Mouse (Mus musculus): ENCODE measurements around the gene A2ml1. TPM values are rescaled to one million over a fixed set of nuclear protein-coding genes. Genes with fewer than 3 reads are reported as not detected.
"Not testable (repeated sequence)": the region's sequence is repeated elsewhere in the genome, so short reads cannot be mapped to it uniquely, and the experiment has no call there.

Gene A2ml1
- 6.8 and 10.3 TPM in 2 replicates for polyA plus RNA-seq (2015; fragmentation: Nextera tagmentation; extraction: Ambion mirVana)

- WGBS, result 60% methylated on average over 11 of the region's 11 CpGs
- no peak within 1 kb of the TSS for H3K27ac ChIP-seq (replicated peaks)
- no peaks in the 10 kb centered on the region for H3K27me3 ChIP-seq
- no peaks in the 10 kb centered on the region for H3K36me3 ChIP-seq
- H3K4me3 ChIP-seq (replicated peaks), result no peak within 1 kb of the TSS
- H3K9me3 ChIP-seq (replicated peaks), result no peaks in the 10 kb centered on the region
- ATAC-seq (ENCODE audit: insufficient number of reproducible peaks, low FRiP score, low TSS enrichment, low read depth), result no peak
- H3K9ac ChIP-seq, result no peak within 1 kb of the TSS
- H3K4me1 ChIP-seq, result no peaks in the 10 kb centered on the region
- no peak within 1 kb of the TSS for H3K4me2 ChIP-seq (replicated peaks)
Observed at GRCm38 (mm10) chr6:128581508-128581907, at the start of gene A2ml1. Gene A2ml1 (minus strand): TSS chr6:128581608.

GRCm38 (mm10) chr6:128629771-128630739 lies 48.6 kb upstream of the A2ml1 start:
- H3K4me1 ChIP-seq; H3K27ac ChIP-seq (replicated peaks); H3K4me3 ChIP-seq (replicated peaks); ATAC-seq (ENCODE audit: insufficient number of reproducible peaks, low FRiP score, low TSS enrichment, low read depth); H3K4me2 ChIP-seq (replicated peaks); H3K9me3 ChIP-seq (replicated peaks); H3K36me3 ChIP-seq; H3K27me3 ChIP-seq; H3K9ac ChIP-seq: not testable (repeated sequence)
- 54% methylated on average over 13 of the region's 13 CpGs for WGBS

GRCm38 (mm10) chr6:128625246-128625645 lies 43.8 kb upstream of the A2ml1 start:
- ATAC-seq (ENCODE audit: insufficient number of reproducible peaks, low FRiP score, low TSS enrichment, low read depth); H3K4me2 ChIP-seq (replicated peaks); H3K9me3 ChIP-seq (replicated peaks); H3K27me3 ChIP-seq; H3K27ac ChIP-seq (replicated peaks); H3K4me3 ChIP-seq (replicated peaks); H3K9ac ChIP-seq; H3K4me1 ChIP-seq; H3K36me3 ChIP-seq: not testable (repeated sequence)
- WGBS, result 88% methylated on average over 6 of the region's 6 CpGs

- Histone ChIP-seq H3K9me3 (replicated peaks) (no peaks in the 10 kb centered on the region), H3K9ac (no peak overlapping the region), H3K4me1 (no peaks in the 10 kb centered on the region), H3K27me3 (no peaks in the 10 kb centered on the region), H3K4me3 (replicated peaks) (no peak overlapping the region), H3K4me2 (replicated peaks) (no peak overlapping the region), H3K36me3 (no peaks in the 10 kb centered on the region), H3K27ac (replicated peaks) (no peak overlapping the region)
- 84% methylated on average over 4 of the region's 4 CpGs for whole genome bisulfite sequencing
- no peak for ATAC-seq (ENCODE audit: insufficient number of reproducible peaks, low FRiP score, low TSS enrichment, low read depth)
Observed at GRCm38 (mm10) chr6:128624425-128624824, 43.0 kb upstream of the A2ml1 start.

GRCm38 (mm10) chr6:128623433-128623832 lies 42.0 kb upstream of the A2ml1 start, which contains the start of gene Klrb1a:
Gene Klrb1a (minus strand): TSS chr6:128623533.
- not testable (repeated sequence) for H3K4me3 ChIP-seq (replicated peaks); H3K36me3 ChIP-seq; H3K4me1 ChIP-seq; H3K27me3 ChIP-seq; ATAC-seq (ENCODE audit: insufficient number of reproducible peaks, low FRiP score, low TSS enrichment, low read depth); H3K27ac ChIP-seq (replicated peaks); H3K4me2 ChIP-seq (replicated peaks); H3K9ac ChIP-seq; H3K9me3 ChIP-seq (replicated peaks)
- WGBS, result 86% methylated on average over 5 of the region's 5 CpGs

- 76% methylated on average over 2 of the region's 2 CpGs for WGBS
- Histone ChIP-seq H3K27me3 (no peaks in the 10 kb centered on the region), H3K27ac (replicated peaks) (no peak overlapping the region), H3K4me1 (no peaks in the 10 kb centered on the region), H3K9ac (no peak overlapping the region), H3K4me2 (replicated peaks) (no peak overlapping the region), H3K4me3 (replicated peaks) (no peak overlapping the region), H3K9me3 (replicated peaks) (no peaks in the 10 kb centered on the region), H3K36me3 (no peaks in the 10 kb centered on the region)
- no peak for ATAC-seq (ENCODE audit: insufficient number of reproducible peaks, low FRiP score, low TSS enrichment, low read depth)
Observed at GRCm38 (mm10) chr6:128622733-128623132, 41.3 kb upstream of the A2ml1 start.

- Histone ChIP-seq H3K9me3 (replicated peaks) (no peaks in the 10 kb centered on the region), H3K4me1 (no peaks in the 10 kb centered on the region), H3K36me3 (no peaks in the 10 kb centered on the region), H3K9ac (no peak overlapping the region), H3K27me3 (no peaks in the 10 kb centered on the region), H3K4me2 (replicated peaks) (no peak overlapping the region), H3K27ac (replicated peaks) (no peak overlapping the region), H3K4me3 (replicated peaks) (no peak overlapping the region)
- no peak for ATAC-seq (ENCODE audit: insufficient number of reproducible peaks, low FRiP score, low TSS enrichment, low read depth)
- WGBS, result 68% methylated on average over 9 of the region's 9 CpGs
Observed at GRCm38 (mm10) chr6:128606350-128606749, 24.9 kb upstream of the A2ml1 start.

GRCm38 (mm10) chr6:128604512-128604911 lies 23.1 kb upstream of the A2ml1 start:
- no peak overlapping the region for H3K4me3 ChIP-seq (replicated peaks)
- no peaks in the 10 kb centered on the region for H3K4me1 ChIP-seq
- no peak overlapping the region for H3K4me2 ChIP-seq (replicated peaks)
- H3K27ac ChIP-seq (replicated peaks), result no peak overlapping the region
- H3K9ac ChIP-seq, result no peak overlapping the region
- no peaks in the 10 kb centered on the region for H3K27me3 ChIP-seq
- no peak for ATAC-seq (ENCODE audit: insufficient number of reproducible peaks, low FRiP score, low TSS enrichment, low read depth)
- no peaks in the 10 kb centered on the region for H3K36me3 ChIP-seq
- H3K9me3 ChIP-seq (replicated peaks), result no peaks in the 10 kb centered on the region
- WGBS, result 36% methylated on average over 5 of the region's 5 CpGs

- H3K9me3 ChIP-seq (replicated peaks), result no peaks in the 10 kb centered on the region
- 58% methylated on average over 10 of the region's 10 CpGs for WGBS
- H3K27me3 ChIP-seq, result no peaks in the 10 kb centered on the region
- no peak overlapping the region for H3K4me3 ChIP-seq (replicated peaks)
- no peaks in the 10 kb centered on the region for H3K4me1 ChIP-seq
- no peak for ATAC-seq (ENCODE audit: insufficient number of reproducible peaks, low FRiP score, low TSS enrichment, low read depth)
- H3K9ac ChIP-seq, result no peak overlapping the region
- H3K27ac ChIP-seq (replicated peaks), result no peak overlapping the region
- no peak overlapping the region for H3K4me2 ChIP-seq (replicated peaks)
- H3K36me3 ChIP-seq, result no peaks in the 10 kb centered on the region
Observed at GRCm38 (mm10) chr6:128602463-128603201, 21.2 kb upstream of the A2ml1 start.

- H3K9me3 ChIP-seq (replicated peaks), result no peaks in the 10 kb centered on the region
- no peak for ATAC-seq (ENCODE audit: insufficient number of reproducible peaks, low FRiP score, low TSS enrichment, low read depth)
- H3K4me3 ChIP-seq (replicated peaks), result no peak overlapping the region
- H3K27ac ChIP-seq (replicated peaks), result no peak overlapping the region
- no peaks in the 10 kb centered on the region for H3K36me3 ChIP-seq
- no peak overlapping the region for H3K9ac ChIP-seq
- no peak overlapping the region for H3K4me2 ChIP-seq (replicated peaks)
- no peaks in the 10 kb centered on the region for H3K27me3 ChIP-seq
- WGBS, result 52% methylated on average over 3 of the region's 3 CpGs
- H3K4me1 ChIP-seq, result no peaks in the 10 kb centered on the region
Observed at GRCm38 (mm10) chr6:128602026-128602425, 20.6 kb upstream of the A2ml1 start.

- Histone ChIP-seq H3K9ac (no peak overlapping the region), H3K4me3 (replicated peaks) (no peak overlapping the region), H3K27me3 (no peaks in the 10 kb centered on the region), H3K27ac (replicated peaks) (no peak overlapping the region), H3K36me3 (no peaks in the 10 kb centered on the region), H3K9me3 (replicated peaks) (no peaks in the 10 kb centered on the region), H3K4me2 (replicated peaks) (no peak overlapping the region), H3K4me1 (no peaks in the 10 kb centered on the region)
- ATAC-seq (ENCODE audit: insufficient number of reproducible peaks, low FRiP score, low TSS enrichment, low read depth), result no peak
- WGBS, result 61% methylated on average over 4 of the region's 4 CpGs
Observed at GRCm38 (mm10) chr6:128599555-128599954, 18.1 kb upstream of the A2ml1 start.
